In genomic region chr8:70691230-70691629, GRCm38 (mm10) we compare ENCODE assay signal across 11 mouse cellular contexts. TPM values are rescaled to one million over a fixed set of nuclear protein-coding genes. Genes with fewer than 3 reads are reported as not detected.
A peak's percentile ranks its signal among the peaks of the same experiment; 100 is the strongest.
DNase-seq lines count a peak whose midpoint lies in the region; ATAC-seq and TF ChIP-seq lines count a peak whose summit lies in the region.
"Had no signal": no experiment of that assay in that cellular context is flagged by ENCODE, and none has a peak within 500 bp of the region (broad histone marks: within the 10 kb centered on the region; RNA-seq: fewer than 3 reads in every experiment).

No protein-coding gene starts in this region.

- TF ChIP-seq EP300 in lung, postnatal 0 days (IDR thresholded peaks at IDR 0.05), result no peak
- TF ChIP-seq EP300 in stomach, postnatal 0 days (optimal IDR thresholded peaks at IDR 0.05), result no peak

- no peak for ATAC-seq in lung, postnatal 0 days
- no peak; the same call in 1 of the 2 replicates for ATAC-seq in forebrain, embryonic 16.5 days
- no peak for ATAC-seq in limb, embryonic 14.5 days (ENCODE audit: low FRiP score, low read depth)
- ATAC-seq in stomach, postnatal 0 days (ENCODE audit: low FRiP score, low TSS enrichment), result no peak
- ATAC-seq: Patski had no signal

- no peak for TF ChIP-seq CTCF in lung, postnatal 0 days (IDR thresholded peaks at IDR 0.05)
- no peak for TF ChIP-seq CTCF in stomach, postnatal 0 days (IDR thresholded peaks at IDR 0.05; ENCODE audit: low read depth)

- H3K4me3 ChIP-seq in lung, postnatal 0 days (ENCODE audit: low read depth, low read length), result no peak overlapping the region
- peak overlapping the region; percentile 44 for H3K4me3 ChIP-seq in forebrain, embryonic 16.5 days (replicated peaks; ENCODE audit: low read length)
- peak overlapping the region; percentile 34 for H3K4me3 ChIP-seq in limb, embryonic 14.5 days (replicated peaks; ENCODE audit: low read length)
- H3K4me3 ChIP-seq in stomach, postnatal 0 days (ENCODE audit: low read depth, low read length), result no peak overlapping the region

- H3K9ac ChIP-seq in lung, postnatal 0 days (replicated peaks; ENCODE audit: low read depth), result no peak overlapping the region
- H3K9ac ChIP-seq in forebrain, embryonic 16.5 days (replicated peaks; ENCODE audit: low read depth, low read length), result peak overlapping the region; percentile 73
- H3K9ac ChIP-seq in limb, embryonic 14.5 days (ENCODE audit: low read depth, low read length, severe bottlenecking), result peak overlapping the region; percentile 62
- H3K9ac ChIP-seq in stomach, postnatal 0 days (ENCODE audit: low read length), result no peak overlapping the region

- H3K27me3 ChIP-seq in lung, postnatal 0 days (replicated peaks; ENCODE audit: insufficient read depth, low read length), result no peaks in the 10 kb centered on the region
- H3K27me3 ChIP-seq in forebrain, embryonic 16.5 days (replicated peaks; ENCODE audit: control insufficient read depth, insufficient read depth, low read length), result no peaks in the 10 kb centered on the region
- H3K27me3 ChIP-seq in limb, embryonic 14.5 days (ENCODE audit: control insufficient read depth, insufficient read depth, low read length), result no peaks in the 10 kb centered on the region
- no peaks in the 10 kb centered on the region for H3K27me3 ChIP-seq in stomach, postnatal 0 days (ENCODE audit: control insufficient read depth, insufficient read depth, low read length)
- H3K27me3 ChIP-seq: Patski had no signal

- peak; percentile 13 for DNase-seq in lung, postnatal 0 days (ENCODE audit: low spot score)
- DNase-seq in lung, adult 18-20 months, result no peak
- DNase-seq in limb, embryonic 14.5 days (ENCODE audit: low spot score), result no peak
- DNase-seq in stomach, postnatal 0 days (ENCODE audit: low spot score), result no peak
- DNase-seq in embryo, embryonic 10.5 days (ENCODE audit: low spot score), result no peak
- no peak for DNase-seq in cerebellum, postnatal 4 days (ENCODE audit: low spot score in 2 of 2)
- DNase-seq: lung, postnatal 14 days; thymus, postnatal 25 days had no signal

- no peak for TF ChIP-seq POLR2A in limb, embryonic 14.5 days (IDR thresholded peaks at IDR 0.05; ENCODE audit: borderline replicate concordance, extremely low read depth, insufficient read depth, insufficient read length)

- H3K4me2 ChIP-seq in lung, postnatal 0 days (replicated peaks; ENCODE audit: low read depth, low read length), result no peak overlapping the region
- peak overlapping the region; percentile 71 for H3K4me2 ChIP-seq in forebrain, embryonic 16.5 days (ENCODE audit: low read length)
- peak overlapping the region; percentile 59 for H3K4me2 ChIP-seq in limb, embryonic 14.5 days (replicated peaks; ENCODE audit: low read depth, low read length, severe bottlenecking)
- peak overlapping the region; percentile 50 for H3K4me2 ChIP-seq in stomach, postnatal 0 days (replicated peaks; ENCODE audit: low read depth)

- no peaks in the 10 kb centered on the region for H3K36me3 ChIP-seq in lung, postnatal 0 days (ENCODE audit: insufficient read depth, low read length)
- H3K36me3 ChIP-seq in forebrain, embryonic 16.5 days (ENCODE audit: control insufficient read depth, insufficient read depth), result no peaks in the 10 kb centered on the region
- no peaks in the 10 kb centered on the region for H3K36me3 ChIP-seq in limb, embryonic 14.5 days (ENCODE audit: control insufficient read depth, insufficient read depth, low read length)
- H3K36me3 ChIP-seq in stomach, postnatal 0 days (ENCODE audit: control insufficient read depth, insufficient read depth, low read length), result no peaks in the 10 kb centered on the region

- WGBS in lung, postnatal 0 days, result 64% methylated on average over 4 of the region's 4 CpGs
- WGBS in forebrain, embryonic 16.5 days, result 56% methylated on average over 4 of the region's 4 CpGs
- 41% methylated on average over 4 of the region's 4 CpGs for WGBS in limb, embryonic 14.5 days
- 69% methylated on average over 4 of the region's 4 CpGs for WGBS in stomach, postnatal 0 days

- peaks cover 16% of the 10 kb centered on the region for H3K4me1 ChIP-seq in lung, postnatal 0 days (ENCODE audit: insufficient read depth, low read depth, low read length)
- peaks cover 25% of the 10 kb centered on the region for H3K4me1 ChIP-seq in forebrain, embryonic 16.5 days (replicated peaks; ENCODE audit: control insufficient read depth, insufficient read depth, low read length)
- H3K4me1 ChIP-seq in limb, embryonic 14.5 days (ENCODE audit: control insufficient read depth, insufficient read depth, low read length), result peaks cover 22% of the 10 kb centered on the region
- peaks cover 15% of the 10 kb centered on the region for H3K4me1 ChIP-seq in stomach, postnatal 0 days (replicated peaks; ENCODE audit: control insufficient read depth, insufficient read depth)

- H3K9me3 ChIP-seq in lung, postnatal 0 days (ENCODE audit: low read length), result no peaks in the 10 kb centered on the region
- no peaks in the 10 kb centered on the region for H3K9me3 ChIP-seq in forebrain, embryonic 16.5 days (ENCODE audit: control insufficient read depth, low read length)
- no peaks in the 10 kb centered on the region for H3K9me3 ChIP-seq in limb, embryonic 14.5 days (ENCODE audit: control insufficient read depth, low read length)
- no peaks in the 10 kb centered on the region for H3K9me3 ChIP-seq in stomach, postnatal 0 days (ENCODE audit: control insufficient read depth, low read length)

- no peak overlapping the region for H3K27ac ChIP-seq in lung, postnatal 0 days (ENCODE audit: low read length)
- H3K27ac ChIP-seq in forebrain, embryonic 16.5 days (ENCODE audit: low read length), result peak overlapping the region; percentile 57
- peak overlapping the region; percentile 77 for H3K27ac ChIP-seq in limb, embryonic 14.5 days (replicated peaks; ENCODE audit: low read depth, low read length)
- no peak overlapping the region for H3K27ac ChIP-seq in stomach, postnatal 0 days (replicated peaks)

RNA-seq across cellular contexts. Expression of gene Jund, which starts 7.5 kb away (rescaled TPM):
- 107 and 109 TPM in 2 replicates for polyA plus RNA-seq in lung, postnatal 0 days (2015; fragmentation: Nextera tagmentation; extraction: Ambion mirVana)
- 54.6 and 57.7 TPM in 2 replicates for polyA plus RNA-seq in forebrain, embryonic 16.5 days (2015; fragmentation: Nextera tagmentation; extraction: Ambion mirVana)
- polyA plus RNA-seq in limb, embryonic 14.5 days (2012; rRNA removed), result 218 and 287 TPM in 2 replicates
- polyA plus RNA-seq in limb, embryonic 14.5 days (2014; fragmentation: Nextera tagmentation; extraction: Ambion mirVana), result 115 and 119 TPM in 2 replicates
- polyA plus RNA-seq in stomach, postnatal 0 days (2015; fragmentation: Nextera tagmentation; extraction: Ambion mirVana), result 78.3 and 108 TPM in 2 replicates

RNA-seq across cellular contexts. Expression of gene Iqcn, which starts 12.0 kb away (rescaled TPM):
- polyA plus RNA-seq in lung, postnatal 0 days (2015; fragmentation: Nextera tagmentation; extraction: Ambion mirVana), result 0.04 and 0.07 TPM in 2 replicates
- 0.11 and 0.14 TPM in 2 replicates for polyA plus RNA-seq in forebrain, embryonic 16.5 days (2015; fragmentation: Nextera tagmentation; extraction: Ambion mirVana)
- polyA plus RNA-seq in limb, embryonic 14.5 days (2012; rRNA removed), result 0.04 and 0.08 TPM in 2 replicates
- polyA plus RNA-seq in limb, embryonic 14.5 days (2014; fragmentation: Nextera tagmentation; extraction: Ambion mirVana), result 0.10 TPM in 1 of 2 replicates, not detected in the other
- 0.05 TPM in 1 of 2 replicates, not detected in the other for polyA plus RNA-seq in stomach, postnatal 0 days (2015; fragmentation: Nextera tagmentation; extraction: Ambion mirVana)

RNA-seq across cellular contexts. Expression of gene Lsm4, which starts 18.2 kb away (rescaled TPM):
- polyA plus RNA-seq in lung, postnatal 0 days (2015; fragmentation: Nextera tagmentation; extraction: Ambion mirVana), result 95.9 and 104 TPM in 2 replicates
- 166 and 168 TPM in 2 replicates for polyA plus RNA-seq in forebrain, embryonic 16.5 days (2015; fragmentation: Nextera tagmentation; extraction: Ambion mirVana)
- 172 and 182 TPM in 2 replicates for polyA plus RNA-seq in limb, embryonic 14.5 days (2012; rRNA removed)
- 247 and 256 TPM in 2 replicates for polyA plus RNA-seq in limb, embryonic 14.5 days (2014; fragmentation: Nextera tagmentation; extraction: Ambion mirVana)
- polyA plus RNA-seq in stomach, postnatal 0 days (2015; fragmentation: Nextera tagmentation; extraction: Ambion mirVana), result 141 and 147 TPM in 2 replicates

RNA-seq across cellular contexts. Expression of gene Gm3336, which starts 27.1 kb away (rescaled TPM):
- polyA plus RNA-seq in lung, postnatal 0 days (2015; fragmentation: Nextera tagmentation; extraction: Ambion mirVana), result 0.50 and 0.54 TPM in 2 replicates
- polyA plus RNA-seq in forebrain, embryonic 16.5 days (2015; fragmentation: Nextera tagmentation; extraction: Ambion mirVana), result not detected in 2 replicates
- polyA plus RNA-seq in limb, embryonic 14.5 days (2012; rRNA removed), result not detected in 2 replicates
- not detected in 2 replicates for polyA plus RNA-seq in limb, embryonic 14.5 days (2014; fragmentation: Nextera tagmentation; extraction: Ambion mirVana)
- 29.7 and 32.2 TPM in 2 replicates for polyA plus RNA-seq in stomach, postnatal 0 days (2015; fragmentation: Nextera tagmentation; extraction: Ambion mirVana)
- polyA plus RNA-seq: brain, embryonic 14.5 days had no signal

RNA-seq across cellular contexts. Expression of gene Pgpep1, which starts 31.0 kb away (rescaled TPM):
- polyA plus RNA-seq in lung, postnatal 0 days (2015; fragmentation: Nextera tagmentation; extraction: Ambion mirVana), result 32.9 and 34.4 TPM in 2 replicates
- 60.3 and 65.7 TPM in 2 replicates for polyA plus RNA-seq in forebrain, embryonic 16.5 days (2015; fragmentation: Nextera tagmentation; extraction: Ambion mirVana)
- polyA plus RNA-seq in limb, embryonic 14.5 days (2012; rRNA removed), result 47.6 and 59.8 TPM in 2 replicates
- 64.1 and 68.7 TPM in 2 replicates for polyA plus RNA-seq in limb, embryonic 14.5 days (2014; fragmentation: Nextera tagmentation; extraction: Ambion mirVana)
- polyA plus RNA-seq in stomach, postnatal 0 days (2015; fragmentation: Nextera tagmentation; extraction: Ambion mirVana), result 23.3 and 25.2 TPM in 2 replicates

Comparison
In these comparisons a context has a peak if more than half of its experiments do, and no peak if none do; other contexts are left out.
1. H3K27ac ChIP-seq: peak in forebrain, embryonic 16.5 days (single experiment) and limb, embryonic 14.5 days (single experiment); none in lung, postnatal 0 days (single experiment) and stomach, postnatal 0 days (single experiment).
2. H3K4me3 ChIP-seq: peak in forebrain, embryonic 16.5 days (single experiment) and limb, embryonic 14.5 days (single experiment); none in lung, postnatal 0 days (single experiment) and stomach, postnatal 0 days (single experiment).
3. H3K9ac ChIP-seq: peak in forebrain, embryonic 16.5 days (single experiment) and limb, embryonic 14.5 days (single experiment); none in lung, postnatal 0 days (single experiment) and stomach, postnatal 0 days (single experiment).